Comparison of ENCODE assay signal across 9 mouse cellular contexts in the genomic region with DNA sequence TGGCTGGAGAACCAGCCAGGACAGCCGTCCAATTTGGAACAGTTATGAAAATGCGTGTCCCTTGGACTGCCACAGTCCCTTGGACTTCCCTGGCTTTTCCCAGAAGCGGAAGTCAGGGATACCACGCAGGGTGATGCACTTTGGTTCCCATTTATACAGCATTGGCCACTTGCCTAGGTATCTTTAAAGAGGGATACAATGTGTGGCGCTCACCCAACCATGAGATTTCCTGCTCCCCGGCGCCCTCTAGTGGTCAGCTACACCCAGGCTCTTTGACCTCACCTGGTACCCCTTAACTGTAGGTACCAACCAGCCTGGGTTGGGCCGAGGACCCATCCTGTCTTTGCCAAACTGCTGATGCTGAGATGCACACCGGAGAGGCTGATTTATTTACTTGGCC. TPM values are rescaled to one million over a fixed set of nuclear protein-coding genes. Genes with fewer than 3 reads are reported as not detected.
DNase-seq lines count a peak whose midpoint lies in the region; ATAC-seq lines count a peak whose summit lies in the region.
"Had no signal": no experiment of that assay in that cellular context is flagged by ENCODE, and none has a peak within 500 bp of the region (broad histone marks: within the 10 kb centered on the region; RNA-seq: fewer than 3 reads in every experiment).

No protein-coding gene starts in this region.

- no peaks in the 10 kb centered on the region for H3K4me1 ChIP-seq in embryonic facial prominence, embryonic 14.5 days (ENCODE audit: control insufficient read depth, insufficient read depth, low read length)
- H3K4me1 ChIP-seq in heart, embryonic 12.5 days (replicated peaks), result peaks cover 2% of the 10 kb centered on the region; the same call in 1 of the 2 replicates
- H3K4me1 ChIP-seq in liver, embryonic 13.5 days (replicated peaks), result no peaks in the 10 kb centered on the region
- H3K4me1 ChIP-seq in neural tube, embryonic 15.5 days, result peaks cover 5% of the 10 kb centered on the region; the same call in 1 of the 2 replicates

- H3K27me3 ChIP-seq in embryonic facial prominence, embryonic 14.5 days (replicated peaks; ENCODE audit: control insufficient read depth, insufficient read depth, low read length), result no peaks in the 10 kb centered on the region
- H3K27me3 ChIP-seq in heart, embryonic 12.5 days (replicated peaks), result no peaks in the 10 kb centered on the region
- H3K27me3 ChIP-seq in liver, embryonic 13.5 days, result no peaks in the 10 kb centered on the region
- H3K27me3 ChIP-seq in neural tube, embryonic 15.5 days (replicated peaks), result no peaks in the 10 kb centered on the region

- no peak overlapping the region for H3K27ac ChIP-seq in embryonic facial prominence, embryonic 14.5 days (replicated peaks; ENCODE audit: low read depth, low read length)
- H3K27ac ChIP-seq in heart, embryonic 12.5 days (ENCODE audit: poor library complexity, severe bottlenecking), result no peak overlapping the region
- H3K27ac ChIP-seq in liver, embryonic 13.5 days, result no peak overlapping the region
- no peak overlapping the region for H3K27ac ChIP-seq in neural tube, embryonic 15.5 days (replicated peaks)

- no peaks in the 10 kb centered on the region for H3K36me3 ChIP-seq in embryonic facial prominence, embryonic 14.5 days (ENCODE audit: control insufficient read depth, insufficient read depth, low read length)
- no peaks in the 10 kb centered on the region for H3K36me3 ChIP-seq in heart, embryonic 12.5 days
- H3K36me3 ChIP-seq in liver, embryonic 13.5 days, result no peaks in the 10 kb centered on the region
- H3K36me3 ChIP-seq in neural tube, embryonic 15.5 days, result no peaks in the 10 kb centered on the region

- no peaks in the 10 kb centered on the region for H3K9me3 ChIP-seq in embryonic facial prominence, embryonic 14.5 days (ENCODE audit: control insufficient read depth, low read length)
- no peaks in the 10 kb centered on the region for H3K9me3 ChIP-seq in heart, embryonic 12.5 days (replicated peaks)
- H3K9me3 ChIP-seq in liver, embryonic 13.5 days (replicated peaks), result no peaks in the 10 kb centered on the region
- no peaks in the 10 kb centered on the region for H3K9me3 ChIP-seq in neural tube, embryonic 15.5 days (replicated peaks)

- no peak for ATAC-seq in embryonic facial prominence, embryonic 14.5 days (ENCODE audit: low read depth)
- ATAC-seq in heart, embryonic 12.5 days (ENCODE audit: insufficient number of reproducible peaks, low FRiP score), result peak; percentile 74; the same call in 1 of the 2 replicates
- peak; percentile 54; the same call in 1 of the 2 replicates for ATAC-seq in liver, embryonic 13.5 days (ENCODE audit: low read depth)
- peak; percentile 59; the same call in 1 of the 2 replicates for ATAC-seq in neural tube, embryonic 15.5 days (ENCODE audit: low FRiP score)

- no peak overlapping the region for H3K4me3 ChIP-seq in embryonic facial prominence, embryonic 14.5 days (ENCODE audit: low read depth, low read length)
- no peak overlapping the region for H3K4me3 ChIP-seq in heart, embryonic 12.5 days
- H3K4me3 ChIP-seq in liver, embryonic 13.5 days (replicated peaks), result no peak overlapping the region
- no peak overlapping the region for H3K4me3 ChIP-seq in neural tube, embryonic 15.5 days (replicated peaks)
- H3K4me3 ChIP-seq: erythroblast, embryonic 14.5 days had no signal

- H3K9ac ChIP-seq in embryonic facial prominence, embryonic 14.5 days (ENCODE audit: low read depth, low read length), result no peak overlapping the region
- H3K9ac ChIP-seq in heart, embryonic 12.5 days, result no peak overlapping the region
- H3K9ac ChIP-seq in liver, embryonic 13.5 days, result no peak overlapping the region
- H3K9ac ChIP-seq in neural tube, embryonic 15.5 days (replicated peaks), result no peak overlapping the region

- WGBS in embryonic facial prominence, embryonic 14.5 days, result 29% methylated on average over 9 of the region's 9 CpGs
- WGBS in heart, embryonic 12.5 days, result 26% methylated on average over 9 of the region's 9 CpGs
- WGBS in liver, embryonic 13.5 days (ENCODE audit: insufficient replicate concordance), result 20% methylated on average over 9 of the region's 9 CpGs
- WGBS in neural tube, embryonic 15.5 days, result 30% methylated on average over 9 of the region's 9 CpGs

- DNase-seq in CD4-positive, CD25-positive, alpha-beta regulatory T cell, adult 2 months (ENCODE audit: low read depth, low spot score), result peak; percentile 81
- peak; percentile 88 to 91 for DNase-seq in adrenal gland, postnatal 36 days
- peak; percentile 57 for DNase-seq in embryonic facial prominence, embryonic 14.5 days (ENCODE audit: low spot score)
- DNase-seq in kidney, postnatal 14 days, result peak; percentile 86
- DNase-seq in liver, embryonic 13.5 days, result peak; percentile 46
- DNase-seq in testis, postnatal 14 days (ENCODE audit: low spot score), result peak; percentile 79

- no peak overlapping the region for H3K4me2 ChIP-seq in embryonic facial prominence, embryonic 14.5 days (ENCODE audit: low read depth, low read length)
- H3K4me2 ChIP-seq in heart, embryonic 12.5 days, result no peak overlapping the region
- H3K4me2 ChIP-seq in liver, embryonic 13.5 days, result no peak overlapping the region
- no peak overlapping the region for H3K4me2 ChIP-seq in neural tube, embryonic 15.5 days

RNA-seq across cellular contexts. Expression of a gene that starts 44.5 kb away (rescaled TPM):
- 1,000 to 10,000 TPM; 1,294 to 1,382 TPM for total RNA-seq in adrenal gland, postnatal 36 days (2021)
- polyA plus RNA-seq in embryonic facial prominence, embryonic 14.5 days (2014; fragmentation: Nextera tagmentation; extraction: Ambion mirVana), result 14.2 and 14.5 TPM in 2 replicates
- polyA plus RNA-seq in heart, embryonic 12.5 days (2016; fragmentation: Nextera tagmentation; extraction: Ambion mirVana), result 5.6 and 5.8 TPM in 2 replicates
- 8.2 and 11.9 TPM in 2 replicates for polyA plus RNA-seq in liver, embryonic 13.5 days (2015; fragmentation: Nextera tagmentation; extraction: Ambion mirVana)
- 15.6 TPM in 2 replicates for polyA plus RNA-seq in neural tube, embryonic 15.5 days (2015; fragmentation: Nextera tagmentation; extraction: Ambion mirVana)
